15 mouse cellular contexts compared by ENCODE assay signal in genomic region chr2:60837616-60838015, GRCm38 (mm10).
A peak's percentile ranks its signal among the peaks of the same experiment; 100 is the strongest.
DNase-seq lines count a peak whose midpoint lies in the region; ATAC-seq and TF ChIP-seq lines count a peak whose summit lies in the region.
"Had no signal": no experiment of that assay in that cellular context is flagged by ENCODE, and none has a peak within 500 bp of the region (broad histone marks: within the 10 kb centered on the region; RNA-seq: fewer than 3 reads in every experiment).

No protein-coding gene starts in this region.

- TF ChIP-seq CTCF in liver, postnatal 0 days (IDR thresholded peaks at IDR 0.05; ENCODE audit: low read depth) = no peak

- H3K9ac ChIP-seq in hindbrain, embryonic 13.5 days = no peak overlapping the region
- no peak overlapping the region for H3K9ac ChIP-seq in liver, embryonic 13.5 days
- no peak overlapping the region for H3K9ac ChIP-seq in liver, embryonic 12.5 days
- no peak overlapping the region for H3K9ac ChIP-seq in liver, postnatal 0 days (replicated peaks)
- no peak overlapping the region for H3K9ac ChIP-seq in forebrain, embryonic 11.5 days (ENCODE audit: low read length)
- H3K9ac ChIP-seq: forebrain, embryonic 12.5 days; heart, embryonic 15.5 days; limb, embryonic 13.5 days; neural tube, embryonic 12.5 days had no signal

- peaks cover 27% of the 10 kb centered on the region for H3K4me1 ChIP-seq in hindbrain, embryonic 13.5 days (replicated peaks)
- H3K4me1 ChIP-seq in hindbrain, embryonic 10.5 days (replicated peaks) = peaks cover 19% of the 10 kb centered on the region
- peaks cover 41% of the 10 kb centered on the region for H3K4me1 ChIP-seq in liver, embryonic 13.5 days (replicated peaks)
- H3K4me1 ChIP-seq in liver, embryonic 12.5 days = peaks cover 43% of the 10 kb centered on the region
- peaks cover 22% of the 10 kb centered on the region for H3K4me1 ChIP-seq in liver, postnatal 0 days (ENCODE audit: insufficient read depth)
- H3K4me1 ChIP-seq in forebrain, embryonic 11.5 days (replicated peaks; ENCODE audit: control insufficient read depth, insufficient read depth, low read length) = no peaks in the 10 kb centered on the region
- H3K4me1 ChIP-seq: forebrain, embryonic 12.5 days had no signal

- ATAC-seq in hindbrain, embryonic 13.5 days (ENCODE audit: low FRiP score) = no peak
- ATAC-seq in liver, embryonic 13.5 days (ENCODE audit: low read depth) = 0 out of 2 replicates have a peak, but pooled peaks have one; percentile 23
- no peak for ATAC-seq in liver, embryonic 12.5 days
- peak; percentile 64 for ATAC-seq in liver, postnatal 0 days
- ATAC-seq in forebrain, embryonic 11.5 days (replicated peaks; ENCODE audit: low FRiP score) = no peak
- ATAC-seq: hindbrain, embryonic 16.5 days; intestine, postnatal 0 days had no signal

- H3K4me3 ChIP-seq in hindbrain, embryonic 13.5 days = no peak overlapping the region
- H3K4me3 ChIP-seq in hindbrain, embryonic 10.5 days = no peak overlapping the region
- H3K4me3 ChIP-seq in liver, embryonic 13.5 days (replicated peaks) = no peak overlapping the region
- H3K4me3 ChIP-seq in liver, embryonic 12.5 days = no peak overlapping the region
- H3K4me3 ChIP-seq in liver, postnatal 0 days (ENCODE audit: low read depth, low read length) = no peak overlapping the region
- H3K4me3 ChIP-seq in forebrain, embryonic 11.5 days (ENCODE audit: low read depth, low read length) = no peak overlapping the region
- H3K4me3 ChIP-seq: forebrain, embryonic 12.5 days; heart, embryonic 15.5 days; limb, embryonic 13.5 days; neural tube, embryonic 12.5 days had no signal

- TF ChIP-seq EP300 in liver, postnatal 0 days (IDR thresholded peaks at IDR 0.05; ENCODE audit: low read depth) = no peak

- 79% methylated on average over 5 of the region's 5 CpGs for WGBS in hindbrain, embryonic 13.5 days
- WGBS in hindbrain, embryonic 10.5 days = 87% methylated on average over 5 of the region's 5 CpGs
- 63% methylated on average over 5 of the region's 5 CpGs for WGBS in liver, embryonic 13.5 days (ENCODE audit: insufficient replicate concordance)
- 59% methylated on average over 5 of the region's 5 CpGs for WGBS in liver, embryonic 12.5 days (ENCODE audit: insufficient replicate concordance)
- 54% methylated on average over 5 of the region's 5 CpGs for WGBS in liver, postnatal 0 days (ENCODE audit: insufficient replicate concordance)
- 82% methylated on average over 5 of the region's 5 CpGs for WGBS in forebrain, embryonic 11.5 days

- peak; percentile 22 to 27 for DNase-seq in cerebellum, postnatal 10 days
- no peak for DNase-seq in cerebellum, adult 11-12 months
- DNase-seq in hindbrain, embryonic 10.5 days (ENCODE audit: low spot score) = no peak
- no peak for DNase-seq in liver, embryonic 13.5 days
- DNase-seq in liver, postnatal 0 days = peak; percentile 44
- no peak for DNase-seq in forebrain, embryonic 11.5 days (ENCODE audit: low spot score)
- DNase-seq: gastrocnemius, postnatal 25 days had no signal

- H3K4me2 ChIP-seq in hindbrain, embryonic 13.5 days = no peak overlapping the region
- H3K4me2 ChIP-seq in liver, embryonic 13.5 days = no peak overlapping the region
- no peak overlapping the region; the same call in 1 of the 2 replicates for H3K4me2 ChIP-seq in liver, embryonic 12.5 days
- no peak overlapping the region for H3K4me2 ChIP-seq in liver, postnatal 0 days (ENCODE audit: low read depth, low read length)
- no peak overlapping the region for H3K4me2 ChIP-seq in forebrain, embryonic 11.5 days (ENCODE audit: low read depth, low read length, severe bottlenecking)
- H3K4me2 ChIP-seq: forebrain, embryonic 12.5 days; heart, embryonic 15.5 days; limb, embryonic 13.5 days; neural tube, embryonic 12.5 days had no signal

- H3K36me3 ChIP-seq in hindbrain, embryonic 13.5 days = no peaks in the 10 kb centered on the region
- 0 out of 2 replicates have a peak, but pooled peaks cover 5% of the 10 kb centered on the region for H3K36me3 ChIP-seq in hindbrain, embryonic 10.5 days
- H3K36me3 ChIP-seq in liver, embryonic 13.5 days = peaks cover 12% of the 10 kb centered on the region
- H3K36me3 ChIP-seq in liver, embryonic 12.5 days = peaks cover 22% of the 10 kb centered on the region
- H3K36me3 ChIP-seq in liver, postnatal 0 days (replicated peaks; ENCODE audit: insufficient read depth, low read length) = peaks cover 4% of the 10 kb centered on the region; the same call in 1 of the 2 replicates
- no peaks in the 10 kb centered on the region for H3K36me3 ChIP-seq in forebrain, embryonic 11.5 days (ENCODE audit: control insufficient read depth, insufficient read depth, low read length)
- H3K36me3 ChIP-seq: forebrain, embryonic 12.5 days; neural tube, embryonic 12.5 days had no signal

- 0 out of 2 replicates have a peak overlapping the region, but pooled peaks have one; percentile 13 for H3K27ac ChIP-seq in hindbrain, embryonic 13.5 days
- no peak overlapping the region for H3K27ac ChIP-seq in hindbrain, embryonic 10.5 days
- 0 out of 2 replicates have a peak overlapping the region, but pooled peaks have one; percentile 21 for H3K27ac ChIP-seq in liver, embryonic 13.5 days
- no peak overlapping the region for H3K27ac ChIP-seq in liver, embryonic 12.5 days
- H3K27ac ChIP-seq in liver, postnatal 0 days (ENCODE audit: low read depth) = peak overlapping the region; percentile 36; the same call in 1 of the 2 replicates
- H3K27ac ChIP-seq in forebrain, embryonic 11.5 days (ENCODE audit: low read depth, low read length) = no peak overlapping the region
- H3K27ac ChIP-seq: forebrain, embryonic 12.5 days; limb, embryonic 13.5 days; neural tube, embryonic 12.5 days had no signal

- H3K9me3 ChIP-seq in hindbrain, embryonic 13.5 days = no peaks in the 10 kb centered on the region
- H3K9me3 ChIP-seq in hindbrain, embryonic 10.5 days = no peaks in the 10 kb centered on the region
- H3K9me3 ChIP-seq in liver, embryonic 13.5 days (replicated peaks) = no peaks in the 10 kb centered on the region
- no peaks in the 10 kb centered on the region for H3K9me3 ChIP-seq in liver, embryonic 12.5 days (replicated peaks)
- no peaks in the 10 kb centered on the region for H3K9me3 ChIP-seq in liver, postnatal 0 days (ENCODE audit: low read length)
- no peaks in the 10 kb centered on the region for H3K9me3 ChIP-seq in forebrain, embryonic 11.5 days (ENCODE audit: control insufficient read depth, low read length)
- H3K9me3 ChIP-seq: forebrain, embryonic 12.5 days; heart, embryonic 15.5 days; limb, embryonic 13.5 days; neural tube, embryonic 12.5 days had no signal

- H3K27me3 ChIP-seq in hindbrain, embryonic 13.5 days = no peaks in the 10 kb centered on the region
- H3K27me3 ChIP-seq in hindbrain, embryonic 10.5 days (ENCODE audit: insufficient read depth, poor library complexity, severe bottlenecking) = no peaks in the 10 kb centered on the region
- H3K27me3 ChIP-seq in liver, embryonic 13.5 days = no peaks in the 10 kb centered on the region
- no peaks in the 10 kb centered on the region for H3K27me3 ChIP-seq in liver, embryonic 12.5 days (replicated peaks)
- no peaks in the 10 kb centered on the region for H3K27me3 ChIP-seq in liver, postnatal 0 days (ENCODE audit: insufficient read depth, low read length)
- H3K27me3 ChIP-seq in forebrain, embryonic 11.5 days (ENCODE audit: control insufficient read depth, insufficient read depth, low read length) = no peaks in the 10 kb centered on the region
- H3K27me3 ChIP-seq: heart, embryonic 15.5 days; limb, embryonic 13.5 days; neural tube, embryonic 12.5 days had no signal

Comparison
In these comparisons a context has a peak if more than half of its experiments do, and no peak if none do; other contexts are left out.
1. DNase-seq: peak in cerebellum, postnatal 10 days (2 of 2) and liver, postnatal 0 days (single experiment); none in cerebellum, adult 11-12 months (single experiment), hindbrain, embryonic 10.5 days (single experiment), liver, embryonic 13.5 days (single experiment) and forebrain, embryonic 11.5 days (single experiment).
2. ATAC-seq: peak in liver, embryonic 13.5 days (single experiment) and liver, postnatal 0 days (single experiment); none in hindbrain, embryonic 13.5 days (single experiment), liver, embryonic 12.5 days (single experiment) and forebrain, embryonic 11.5 days (single experiment).
3. H3K27ac ChIP-seq: peak in hindbrain, embryonic 13.5 days (single experiment), liver, embryonic 13.5 days (single experiment) and liver, postnatal 0 days (single experiment); none in hindbrain, embryonic 10.5 days (single experiment), liver, embryonic 12.5 days (single experiment) and forebrain, embryonic 11.5 days (single experiment).